Mouse (Mus musculus): ENCODE measurements around the gene Fcer2a.

Gene Fcer2a

GRCm38 (mm10) chr8:3694121-3694520 is at the start of gene Fcer2a:
Gene Fcer2a, minus strand, starts transcription at chr8:3694175.
- no peak for DNase-seq (ENCODE audit: low spot score)

- no peak for DNase-seq (ENCODE audit: low spot score)
These were observed 43.0 kb upstream of the Fcer2a start for GRCm38 (mm10) chr8:3736947-3737346.

GRCm38 (mm10) chr8:3735599-3735998 is 41.6 kb upstream of the Fcer2a start:
- no peak for DNase-seq (ENCODE audit: low spot score)

GRCm38 (mm10) chr8:3734084-3734483 is 40.1 kb upstream of the Fcer2a start:
- no peak for DNase-seq (ENCODE audit: low spot score)

GRCm38 (mm10) chr8:3721041-3721440 is 27.1 kb upstream of the Fcer2a start:
- DNase-seq (ENCODE audit: low spot score) = no peak

DNA sequence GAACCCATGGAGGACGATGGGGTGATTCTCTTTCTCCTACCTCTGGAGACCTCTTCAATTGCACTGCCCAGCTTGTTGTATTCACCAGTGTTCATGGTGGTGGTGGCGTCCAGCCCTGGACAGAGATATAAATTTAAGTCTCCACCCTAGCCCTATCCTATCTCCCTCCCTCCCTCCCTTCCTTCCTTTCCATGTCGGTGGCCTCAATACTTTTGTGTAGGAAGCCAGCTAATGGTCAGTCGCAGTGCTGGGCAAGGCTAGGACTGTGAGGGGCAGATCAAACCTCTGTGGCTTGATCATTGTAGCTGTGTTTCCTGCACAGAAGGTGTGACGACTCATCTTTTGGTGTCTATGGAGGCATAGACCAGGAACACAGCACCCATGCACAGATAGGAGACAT is 26.6 kb upstream of the Fcer2a start, which contains the start of gene Clec4g:
Gene Clec4g, minus strand, starts transcription at position 101 of the 400 bp plus-strand sequence.
- DNase-seq (ENCODE audit: low spot score) = no peak

DNA sequence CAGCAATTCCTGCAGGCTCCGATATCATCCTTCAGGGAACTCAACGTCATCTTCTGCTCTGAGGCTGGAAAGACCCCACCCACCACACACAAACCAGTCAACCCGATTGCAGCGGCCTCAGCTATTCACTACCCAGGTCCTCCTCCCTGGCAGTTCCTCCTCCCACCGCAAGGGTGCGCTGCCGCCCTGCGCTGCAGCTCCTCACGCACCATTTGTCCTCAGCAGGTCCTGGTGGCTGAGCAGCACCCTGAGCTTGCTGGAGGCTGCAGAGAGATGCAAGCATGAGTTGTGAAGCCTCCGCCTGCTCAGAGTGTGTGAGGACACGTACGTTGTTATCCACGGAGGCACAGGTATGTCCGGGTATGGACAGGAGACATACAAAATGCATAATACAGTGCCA is 24.6 kb upstream of the Fcer2a start:
- DNase-seq (ENCODE audit: low spot score) = peak; percentile 86

- DNase-seq (ENCODE audit: low spot score) = no peak
These were observed 23.5 kb upstream of the Fcer2a start for GRCm38 (mm10) chr8:3717321-3717954.

- no peak for DNase-seq (ENCODE audit: low spot score)
These were observed 17.7 kb upstream of the Fcer2a start for GRCm38 (mm10) chr8:3711646-3712045.

DNA sequence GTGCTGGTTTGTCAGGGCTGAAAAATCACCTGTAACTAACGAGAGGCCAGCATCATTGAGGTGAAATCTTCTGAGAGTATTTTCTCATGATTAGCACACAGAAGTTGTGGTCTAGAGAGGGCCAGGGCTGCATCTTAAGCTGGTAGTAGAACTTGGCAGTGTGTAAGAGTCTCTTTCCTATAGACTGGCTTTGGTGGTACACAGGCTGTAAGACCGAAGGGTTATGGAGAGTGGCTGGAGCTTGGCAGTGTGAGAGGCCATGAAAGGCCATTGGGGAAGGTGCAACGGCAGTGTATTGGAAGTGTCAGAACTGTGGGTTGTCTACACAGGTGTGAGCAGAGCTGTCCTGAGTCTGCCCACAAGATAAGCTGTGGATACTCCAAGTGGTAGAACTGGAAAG is 16.3 kb upstream of the Fcer2a start:
- no peak for DNase-seq (ENCODE audit: low spot score)

GRCm38 (mm10) chr8:3707611-3708010 is 13.6 kb upstream of the Fcer2a start:
- no peak for DNase-seq (ENCODE audit: low spot score)

DNA sequence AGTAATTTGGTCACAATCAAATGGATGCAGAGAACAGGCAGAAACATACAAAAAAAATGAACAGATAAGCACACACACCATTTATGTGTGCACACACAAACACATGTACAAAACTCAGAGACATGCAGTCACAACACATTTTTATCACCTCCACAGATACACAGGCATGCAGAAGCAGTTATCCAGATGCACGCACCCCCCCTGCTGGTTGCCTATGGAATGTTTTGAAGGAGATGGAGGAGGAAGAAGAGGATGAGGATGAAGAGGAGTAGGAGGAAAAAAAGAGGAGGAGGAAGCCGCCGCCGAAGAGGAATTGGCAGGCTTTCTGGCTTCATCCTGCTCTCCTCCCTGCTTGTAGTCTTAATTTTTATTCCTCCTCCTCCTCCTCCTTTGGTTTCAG is 11.7 kb upstream of the Fcer2a start:
- no peak for DNase-seq (ENCODE audit: low spot score)

DNA sequence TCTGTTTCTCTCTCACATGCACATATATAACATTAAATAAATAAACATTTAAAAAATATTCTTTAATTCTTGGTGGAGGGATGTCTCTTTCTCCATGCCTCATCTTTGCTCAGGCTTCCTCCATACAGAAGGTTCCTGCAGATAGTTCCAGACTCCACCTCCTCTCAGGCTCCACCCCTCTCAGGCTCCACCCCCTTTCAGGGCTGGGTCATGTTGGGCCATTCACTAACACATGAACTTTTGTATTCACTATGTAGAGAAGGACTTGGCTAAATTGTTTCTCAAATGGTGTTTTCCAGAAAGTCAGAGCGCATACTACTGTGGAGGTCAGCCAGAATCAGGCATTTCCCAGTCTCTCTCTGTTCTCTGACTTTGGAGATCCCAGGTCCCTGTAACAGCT is 7.5 kb upstream of the Fcer2a start:
- no peak for DNase-seq (ENCODE audit: low spot score)

DNA sequence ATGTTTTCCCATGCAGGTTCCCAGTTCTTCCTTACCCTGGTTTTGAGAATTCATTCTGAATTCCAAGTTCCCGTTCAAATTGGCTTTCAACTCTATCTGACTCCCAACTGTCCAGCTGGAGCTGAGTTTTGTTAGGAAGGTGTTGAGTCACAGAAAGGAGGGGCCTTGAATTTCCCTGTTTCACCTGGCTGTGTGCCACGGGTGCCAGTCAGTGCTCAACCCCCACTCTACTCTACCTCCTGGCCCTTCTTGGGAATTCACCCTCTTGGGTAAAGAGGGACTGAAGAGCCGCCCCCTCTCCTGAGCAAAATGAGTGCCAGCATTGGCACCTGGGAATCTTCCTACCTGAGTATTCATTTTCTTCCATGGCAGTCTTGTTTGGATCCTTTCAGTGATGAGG is 3.2 kb downstream of the Fcer2a start:
- DNase-seq (ENCODE audit: low spot score) = no peak

GRCm38 (mm10) chr8:3687537-3687936 is 6.4 kb downstream of the Fcer2a start:
- no peak for DNase-seq (ENCODE audit: low spot score)

DNA sequence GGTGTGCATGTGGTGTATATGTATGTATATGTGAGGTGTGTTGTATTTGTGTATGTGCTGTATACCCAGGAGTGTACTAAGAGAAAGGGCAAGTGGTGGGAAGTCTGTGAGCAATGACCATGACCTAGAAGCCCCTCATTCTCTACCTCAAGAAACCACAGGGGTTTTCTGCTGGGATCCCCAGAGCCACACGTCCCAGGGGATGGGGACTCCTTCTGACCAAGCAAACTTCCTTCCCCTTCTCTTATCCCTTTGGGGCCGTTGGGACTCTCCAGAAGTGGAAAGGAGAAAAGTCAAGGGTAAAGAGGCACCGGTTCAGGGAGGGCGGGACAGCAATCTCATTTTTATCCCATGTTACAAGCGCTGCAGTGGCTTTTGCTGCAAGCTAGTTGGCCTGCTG is 8.6 kb downstream of the Fcer2a start:
- no peak for DNase-seq (ENCODE audit: low spot score)

GRCm38 (mm10) chr8:3684530-3684929 is 9.4 kb downstream of the Fcer2a start:
- DNase-seq (ENCODE audit: low spot score) = no peak

DNA sequence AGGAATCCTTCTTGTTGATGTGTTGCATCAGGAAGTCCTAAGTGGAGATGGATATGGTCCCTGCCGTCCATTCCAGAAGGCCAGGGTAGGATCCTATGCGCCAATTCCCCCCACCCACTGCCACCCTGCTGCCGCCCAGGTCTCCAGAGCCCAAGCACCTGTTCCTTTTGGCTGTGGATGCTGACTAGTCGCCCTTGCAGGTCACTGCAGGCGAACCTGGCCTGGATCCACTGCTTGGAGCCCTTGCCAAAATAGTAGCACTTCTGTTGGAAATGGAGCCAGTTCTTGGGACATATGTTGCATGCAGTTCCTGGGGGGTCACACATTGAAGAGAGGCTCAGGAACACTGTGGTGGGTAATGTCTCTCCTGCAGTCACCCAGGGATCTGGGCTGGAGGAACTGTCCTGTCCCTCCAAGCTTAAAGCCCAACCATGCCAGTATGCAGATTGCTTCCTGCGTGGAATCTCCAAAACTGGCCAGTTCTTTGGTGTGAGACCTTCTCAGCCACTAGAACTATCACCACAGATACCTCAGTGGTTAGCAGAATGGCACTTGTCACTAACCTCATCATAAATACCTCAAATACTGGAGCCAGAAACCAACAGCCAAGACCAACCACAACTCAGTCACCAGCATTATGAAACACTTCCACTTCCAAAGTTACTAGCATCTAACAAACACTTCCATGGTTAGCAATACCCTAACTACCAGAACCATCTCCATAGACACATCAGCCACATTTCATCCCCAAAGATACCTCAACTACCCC is 10.4 kb downstream of the Fcer2a start:
- DNase-seq (ENCODE audit: low spot score) = no peak

- DNase-seq (ENCODE audit: low spot score) = no peak
These were observed 11.5 kb downstream of the Fcer2a start for GRCm38 (mm10) chr8:3682435-3682834.

GRCm38 (mm10) chr8:3679656-3680055 is 14.3 kb downstream of the Fcer2a start:
- no peak for DNase-seq (ENCODE audit: low spot score)

DNA sequence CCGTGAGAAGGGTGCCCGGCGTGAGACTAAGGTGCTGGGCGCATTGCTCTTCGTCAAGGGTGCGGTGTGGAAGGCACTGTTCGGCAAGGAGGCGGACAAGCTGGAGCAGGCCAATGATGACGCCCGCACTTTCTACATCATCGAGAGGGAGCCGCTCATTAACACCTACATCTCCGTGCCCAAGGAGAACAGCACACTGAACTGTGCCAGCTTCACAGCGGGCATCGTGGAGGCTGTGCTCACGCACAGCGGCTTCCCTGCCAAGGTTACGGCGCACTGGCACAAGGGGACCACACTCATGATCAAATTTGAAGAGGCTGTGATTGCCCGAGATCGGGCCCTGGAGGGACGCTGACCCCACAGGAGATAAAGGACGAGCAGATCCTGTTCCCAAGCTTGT is 14.7 kb downstream of the Fcer2a start:
- no peak for DNase-seq (ENCODE audit: low spot score)

GRCm38 (mm10) chr8:3678831-3679230 is 15.1 kb downstream of the Fcer2a start:
- no peak for DNase-seq (ENCODE audit: low spot score)

DNA sequence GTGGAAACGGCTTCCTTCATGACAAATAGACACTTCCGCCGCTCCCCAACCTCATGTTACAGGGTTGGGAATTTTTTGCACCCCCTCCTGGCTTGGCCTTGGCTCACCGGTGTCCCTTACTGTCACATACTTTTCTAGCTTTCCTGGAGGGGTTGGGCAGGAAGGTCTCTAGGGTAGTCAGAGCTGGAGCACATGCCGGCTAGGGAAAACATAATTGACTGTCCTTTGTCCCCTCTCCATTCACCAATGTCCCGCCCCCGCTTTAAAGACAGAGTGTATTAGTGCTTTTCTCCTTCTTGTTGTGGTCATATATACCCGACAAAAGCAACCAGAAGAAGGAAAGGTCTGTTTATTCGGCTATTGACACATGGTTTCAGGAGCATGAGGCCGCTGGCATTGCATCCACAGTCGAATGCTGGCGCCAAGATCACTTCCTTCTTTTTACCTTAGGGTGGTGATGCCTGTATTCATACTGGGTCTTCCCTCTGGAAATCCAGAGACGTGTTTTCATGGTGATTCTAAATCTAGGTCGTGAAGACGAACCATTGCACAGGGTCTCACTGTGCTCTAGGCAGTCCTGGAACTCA is 16.9 kb downstream of the Fcer2a start:
- DNase-seq (ENCODE audit: low spot score) = peak; percentile 38

Measured in embryo, embryonic 10 days (tissue).